Comparison of ENCODE assay signal across 11 mouse cellular contexts in genomic region chr6:134148443-134148942, GRCm38 (mm10).
A peak's percentile ranks its signal among the peaks of the same experiment; 100 is the strongest.
DNase-seq lines count a peak whose midpoint lies in the region; ATAC-seq lines count a peak whose summit lies in the region.
"Had no signal": no experiment of that assay in that cellular context is flagged by ENCODE, and none has a peak within 500 bp of the region (broad histone marks: within the 10 kb centered on the region; RNA-seq: fewer than 3 reads in every experiment).

No protein-coding gene starts in this region.

- no peak overlapping the region for H3K4me3 ChIP-seq in hindbrain, embryonic 13.5 days
- H3K4me3 ChIP-seq in midbrain, embryonic 14.5 days (replicated peaks; ENCODE audit: low read depth, low read length) = no peak overlapping the region
- H3K4me3 ChIP-seq: embryonic facial prominence, embryonic 12.5 days; heart, embryonic 15.5 days; liver, embryonic 13.5 days had no signal

- no peaks in the 10 kb centered on the region for H3K9me3 ChIP-seq in hindbrain, embryonic 13.5 days
- no peaks in the 10 kb centered on the region for H3K9me3 ChIP-seq in midbrain, embryonic 14.5 days (ENCODE audit: control insufficient read depth, low read length)
- H3K9me3 ChIP-seq: embryonic facial prominence, embryonic 12.5 days; heart, embryonic 15.5 days; liver, embryonic 13.5 days had no signal

- H3K27me3 ChIP-seq in hindbrain, embryonic 13.5 days = no peaks in the 10 kb centered on the region
- no peaks in the 10 kb centered on the region for H3K27me3 ChIP-seq in midbrain, embryonic 14.5 days (ENCODE audit: control insufficient read depth, insufficient read depth, low read length)
- H3K27me3 ChIP-seq: embryonic facial prominence, embryonic 12.5 days; heart, embryonic 15.5 days; liver, embryonic 13.5 days had no signal

- 30% methylated on average over 7 of the region's 7 CpGs for WGBS in hindbrain, embryonic 13.5 days
- 44% methylated on average over 7 of the region's 7 CpGs for WGBS in midbrain, embryonic 14.5 days

- peak; percentile 14 for DNase-seq in urinary bladder, adult 2 months (ENCODE audit: low spot score)
- no peak for DNase-seq in urinary bladder, postnatal 10 days (ENCODE audit: low spot score)
- peak; percentile 60 for DNase-seq in midbrain, embryonic 14.5 days
- no peak for DNase-seq in spleen, postnatal 4 days (ENCODE audit: low spot score in 2 of 2)
- no peak for DNase-seq in kidney, postnatal 4 days
- DNase-seq in layer of hippocampus, adult 9-11 months = no peak
- DNase-seq: liver, embryonic 13.5 days; spleen, adult 18-20 months had no signal

- H3K27ac ChIP-seq in hindbrain, embryonic 13.5 days = peak overlapping the region; percentile 15; the same call in 1 of the 2 replicates
- no peak overlapping the region for H3K27ac ChIP-seq in midbrain, embryonic 14.5 days (replicated peaks; ENCODE audit: low read depth, low read length)
- H3K27ac ChIP-seq: embryonic facial prominence, embryonic 12.5 days; liver, embryonic 13.5 days had no signal

- ATAC-seq in hindbrain, embryonic 13.5 days (ENCODE audit: low FRiP score) = peak; percentile 59; the same call in 1 of the 2 replicates
- 0 out of 2 replicates have a peak, but pooled peaks have one; percentile 22 for ATAC-seq in midbrain, embryonic 14.5 days (ENCODE audit: low FRiP score, low TSS enrichment)

- no peaks in the 10 kb centered on the region for H3K36me3 ChIP-seq in hindbrain, embryonic 13.5 days
- no peaks in the 10 kb centered on the region for H3K36me3 ChIP-seq in midbrain, embryonic 14.5 days (ENCODE audit: control insufficient read depth, insufficient read depth, low read length)
- H3K36me3 ChIP-seq: embryonic facial prominence, embryonic 12.5 days; heart, embryonic 15.5 days; liver, embryonic 13.5 days had no signal

- peaks cover 44% of the 10 kb centered on the region for H3K4me1 ChIP-seq in hindbrain, embryonic 13.5 days (replicated peaks)
- peaks cover 16% of the 10 kb centered on the region for H3K4me1 ChIP-seq in midbrain, embryonic 14.5 days (ENCODE audit: control insufficient read depth, insufficient read depth, low read length)

- no peak overlapping the region for H3K4me2 ChIP-seq in hindbrain, embryonic 13.5 days
- H3K4me2 ChIP-seq in midbrain, embryonic 14.5 days (ENCODE audit: low read length) = no peak overlapping the region
- H3K4me2 ChIP-seq: embryonic facial prominence, embryonic 12.5 days; heart, embryonic 15.5 days; liver, embryonic 13.5 days had no signal

- no peak overlapping the region for H3K9ac ChIP-seq in hindbrain, embryonic 13.5 days
- H3K9ac ChIP-seq in midbrain, embryonic 14.5 days (replicated peaks; ENCODE audit: low read length) = no peak overlapping the region
- H3K9ac ChIP-seq: embryonic facial prominence, embryonic 12.5 days; heart, embryonic 15.5 days; liver, embryonic 13.5 days had no signal

Comparison
In these comparisons a context has a peak if more than half of its experiments do, and no peak if none do; other contexts are left out.
1. DNase-seq: peak in urinary bladder, adult 2 months (single experiment) and midbrain, embryonic 14.5 days (single experiment); none in urinary bladder, postnatal 10 days (single experiment), spleen, postnatal 4 days (0 of 2), kidney, postnatal 4 days (0 of 2) and layer of hippocampus, adult 9-11 months (single experiment).